Mouse (Mus musculus): ENCODE measurements around the gene Dcun1d4.
"Not testable (repeated sequence)": the region's sequence is repeated elsewhere in the genome, so short reads cannot be mapped to it uniquely, and the experiment has no call there.

Gene Dcun1d4

GRCm38 (mm10) chr5:73480700-73481099, at the start of gene Dcun1d4:
Dcun1d4 (plus strand) TSS chr5:73481000.
- DNase-seq (ENCODE audit: low spot score) = no peak

GRCm38 (mm10) chr5:73431581-73431980, 49.2 kb upstream of the Dcun1d4 start:
- DNase-seq (ENCODE audit: low spot score) = peak; percentile 30

GRCm38 (mm10) chr5:73432805-73433204, 48.0 kb upstream of the Dcun1d4 start:
- DNase-seq (ENCODE audit: low spot score) = no peak

- DNase-seq (ENCODE audit: low spot score) = no peak
These were observed 46.0 kb upstream of the Dcun1d4 start for GRCm38 (mm10) chr5:73434764-73435163.

GRCm38 (mm10) chr5:73442176-73442575, 38.6 kb upstream of the Dcun1d4 start:
- no peak for DNase-seq (ENCODE audit: low spot score)

- no peak for DNase-seq (ENCODE audit: low spot score)
These were observed 30.5 kb upstream of the Dcun1d4 start for GRCm38 (mm10) chr5:73450276-73450675.

- no peak for DNase-seq (ENCODE audit: low spot score)
These were observed 26.1 kb upstream of the Dcun1d4 start for GRCm38 (mm10) chr5:73454502-73455306.

- DNase-seq (ENCODE audit: low spot score) = no peak
These were observed 25.5 kb upstream of the Dcun1d4 start for GRCm38 (mm10) chr5:73455307-73455687.

- no peak for DNase-seq (ENCODE audit: low spot score)
These were observed 12.1 kb upstream of the Dcun1d4 start for GRCm38 (mm10) chr5:73468462-73469433.

GRCm38 (mm10) chr5:73474412-73475405, 6.1 kb upstream of the Dcun1d4 start:
- no peak for DNase-seq (ENCODE audit: low spot score)

- DNase-seq (ENCODE audit: low spot score) = no peak
These were observed 601 bp downstream of the Dcun1d4 start for GRCm38 (mm10) chr5:73481401-73481800.

GRCm38 (mm10) chr5:73482381-73482780, 1.6 kb downstream of the Dcun1d4 start:
- DNase-seq (ENCODE audit: low spot score) = not testable (repeated sequence)

GRCm38 (mm10) chr5:73484016-73484615, 3.3 kb downstream of the Dcun1d4 start:
- DNase-seq (ENCODE audit: low spot score) = no peak

- DNase-seq (ENCODE audit: low spot score) = no peak
These were observed 5.7 kb downstream of the Dcun1d4 start for GRCm38 (mm10) chr5:73486451-73486850.

- DNase-seq (ENCODE audit: low spot score) = no peak
These were observed 9.1 kb downstream of the Dcun1d4 start for GRCm38 (mm10) chr5:73489915-73490314.

GRCm38 (mm10) chr5:73490596-73491073, 9.8 kb downstream of the Dcun1d4 start:
- peak; percentile 95 for DNase-seq (ENCODE audit: low spot score)

GRCm38 (mm10) chr5:73491074-73491836, 10.5 kb downstream of the Dcun1d4 start:
- no peak for DNase-seq (ENCODE audit: low spot score)

- DNase-seq (ENCODE audit: low spot score) = peak; percentile 56
These were observed 11.3 kb downstream of the Dcun1d4 start for GRCm38 (mm10) chr5:73491837-73492720.

GRCm38 (mm10) chr5:73497401-73497800, 16.6 kb downstream of the Dcun1d4 start:
- DNase-seq (ENCODE audit: low spot score) = no peak

All from ovary, postnatal 10 days (tissue).